Mouse (Mus musculus): ENCODE data around the gene Impg1. TPM values are rescaled to one million over a fixed set of nuclear protein-coding genes. Genes with fewer than 3 reads are reported as not detected.
A peak's percentile ranks its signal among the peaks of the same experiment; 100 is the strongest.

The Impg1 gene
- polyA plus RNA-seq, 1 experiment from 2014 or later: not detected

DNA sequence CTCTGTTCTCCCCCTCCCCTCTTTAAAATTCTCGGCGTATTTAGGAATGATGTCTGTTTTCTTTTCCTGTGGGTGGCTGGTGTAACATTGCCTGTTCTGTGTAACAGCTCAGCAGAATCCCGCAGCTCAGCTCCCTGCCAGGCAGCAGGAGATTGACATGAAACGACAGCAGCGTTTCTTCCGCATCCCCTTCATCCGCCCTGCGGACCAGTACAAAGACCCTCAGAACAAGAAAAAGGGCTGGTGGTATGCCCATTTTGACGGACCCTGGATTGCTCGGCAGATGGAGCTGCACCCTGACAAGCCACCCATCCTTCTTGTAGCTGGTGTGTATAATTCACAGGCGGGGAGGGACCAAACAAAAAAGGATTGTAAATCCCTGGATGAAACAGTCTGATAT lies 158.4 kb downstream of the Impg1 start:
- peak; percentile 88 for ATAC-seq (replicated peaks)
- H3K27me3 ChIP-seq: no peaks in the 10 kb centered on the region
- 25% methylated on average over 11 of the region's 11 CpGs for WGBS
- 0 out of 2 replicates have a peak, but pooled peaks cover 4% of the 10 kb centered on the region for H3K4me1 ChIP-seq
- no peaks in the 10 kb centered on the region for H3K36me3 ChIP-seq
- peak overlapping the region; percentile 46; the same call in 1 of the 2 replicates for H3K27ac ChIP-seq (replicated peaks)
- H3K9me3 ChIP-seq: no peaks in the 10 kb centered on the region
- H3K4me2 ChIP-seq (replicated peaks): peak overlapping the region; percentile 33
- H3K9ac ChIP-seq (replicated peaks): peak overlapping the region; percentile 26; the same call in 1 of the 2 replicates
- peak overlapping the region; percentile 32 for H3K4me3 ChIP-seq

DNA sequence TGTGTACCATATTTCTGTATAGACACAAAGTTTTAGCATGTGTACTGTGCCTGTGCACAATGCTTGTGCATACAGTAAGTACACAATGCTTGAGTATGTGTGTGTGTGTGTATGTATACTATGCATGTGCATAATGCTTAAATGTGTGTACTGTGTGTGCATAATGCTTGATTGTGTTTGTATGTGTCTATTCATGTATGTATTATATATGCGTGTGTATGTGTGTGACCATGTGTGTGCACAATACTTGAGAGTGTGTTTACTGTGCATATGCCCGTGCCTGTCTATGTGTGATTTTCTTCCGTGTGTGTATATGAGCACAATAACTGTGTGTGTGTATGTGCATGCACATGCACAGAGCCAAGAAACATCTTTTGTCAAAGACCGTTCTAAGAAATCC lies 158.9 kb downstream of the Impg1 start:
- 57% methylated on average over 4 of the region's 4 CpGs for WGBS
- H3K27me3 ChIP-seq: no peaks in the 10 kb centered on the region
- H3K4me1 ChIP-seq: 0 out of 2 replicates have a peak, but pooled peaks cover 4% of the 10 kb centered on the region
- H3K9me3 ChIP-seq: no peaks in the 10 kb centered on the region
- H3K4me3 ChIP-seq: peak overlapping the region; percentile 32
- no peaks in the 10 kb centered on the region for H3K36me3 ChIP-seq
- no peak overlapping the region for H3K27ac ChIP-seq (replicated peaks)
- 0 out of 2 replicates have a peak overlapping the region, but pooled peaks have one; percentile 26 for H3K9ac ChIP-seq (replicated peaks)
- ATAC-seq (replicated peaks): peak; percentile 68
- peak overlapping the region; percentile 33 for H3K4me2 ChIP-seq (replicated peaks)

DNA sequence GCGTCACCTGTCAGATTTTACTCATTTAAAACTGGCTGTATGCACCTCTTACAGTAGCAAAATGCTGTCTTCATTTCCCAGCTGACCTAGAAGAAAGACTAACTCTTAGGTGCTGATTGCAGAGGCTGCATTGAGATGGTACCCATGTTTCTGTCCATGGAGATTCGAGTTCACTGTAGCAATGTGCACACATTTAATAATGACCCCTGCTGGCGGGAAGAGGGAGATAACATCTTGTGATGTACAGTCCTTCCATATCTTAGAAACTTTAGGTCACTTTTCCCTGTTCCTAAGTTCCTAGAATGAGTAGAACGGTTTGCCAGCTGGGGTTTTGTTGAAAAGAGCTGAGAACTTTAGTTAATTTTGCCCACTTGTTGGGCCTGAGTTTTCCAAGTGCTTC lies 161.8 kb downstream of the Impg1 start:
- no peak overlapping the region for H3K27ac ChIP-seq (replicated peaks)
- no peaks in the 10 kb centered on the region for H3K27me3 ChIP-seq
- H3K4me1 ChIP-seq: 0 out of 2 replicates have a peak, but pooled peaks cover 4% of the 10 kb centered on the region
- no peak for ATAC-seq (replicated peaks)
- H3K4me2 ChIP-seq (replicated peaks): no peak overlapping the region
- H3K4me3 ChIP-seq: no peak overlapping the region
- no peaks in the 10 kb centered on the region for H3K36me3 ChIP-seq
- H3K9ac ChIP-seq (replicated peaks): no peak overlapping the region
- no peaks in the 10 kb centered on the region for H3K9me3 ChIP-seq
- 78% methylated on average over 4 of the region's 4 CpGs for WGBS

DNA sequence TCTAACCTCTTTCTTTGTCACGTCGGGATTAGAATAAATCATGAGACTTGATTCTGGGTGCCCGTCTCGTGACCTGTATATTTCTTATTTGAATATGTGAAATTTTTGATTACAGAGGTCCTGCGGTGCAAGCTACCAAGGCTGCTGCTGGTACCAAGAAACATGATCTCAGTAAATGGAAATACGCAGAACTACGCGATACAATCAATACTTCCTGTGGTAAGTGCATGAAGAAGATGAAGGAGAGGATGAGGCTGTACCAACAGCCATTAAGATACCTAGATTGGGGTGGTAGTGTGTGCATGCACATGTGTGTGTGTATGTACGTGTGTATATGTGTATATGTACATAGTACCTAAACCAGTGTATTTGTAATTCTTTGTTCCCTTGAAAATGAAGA lies 166.2 kb downstream of the Impg1 start:
- no peak for ATAC-seq (replicated peaks)
- H3K9ac ChIP-seq (replicated peaks): no peak overlapping the region
- H3K27ac ChIP-seq (replicated peaks): no peak overlapping the region
- H3K36me3 ChIP-seq: no peaks in the 10 kb centered on the region
- no peaks in the 10 kb centered on the region for H3K27me3 ChIP-seq
- H3K4me1 ChIP-seq: no peaks in the 10 kb centered on the region
- no peak overlapping the region for H3K4me2 ChIP-seq (replicated peaks)
- H3K9me3 ChIP-seq: no peaks in the 10 kb centered on the region
- 94% methylated on average over 9 of the region's 9 CpGs for WGBS
- H3K4me3 ChIP-seq: no peak overlapping the region

DNA sequence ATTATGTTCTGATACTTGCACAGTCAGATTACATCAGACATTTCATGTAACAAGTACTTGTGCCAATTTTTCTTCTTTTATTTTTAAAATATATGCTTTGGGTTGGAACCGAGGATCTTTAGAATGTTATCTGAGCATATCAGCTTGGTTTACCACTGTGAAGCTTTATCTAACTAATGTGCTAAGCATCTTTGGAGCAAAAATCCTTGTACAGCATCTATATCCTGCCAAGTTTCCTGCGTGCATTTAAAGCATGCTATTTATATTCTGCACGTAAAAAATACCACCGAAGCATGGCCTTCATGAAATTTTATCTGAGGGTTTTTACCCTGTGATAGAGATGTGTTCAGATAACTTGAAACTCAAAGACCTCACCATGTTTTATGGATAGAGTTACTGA lies 169.2 kb downstream of the Impg1 start:
- H3K9me3 ChIP-seq: no peaks in the 10 kb centered on the region
- no peak overlapping the region for H3K4me3 ChIP-seq
- H3K4me2 ChIP-seq (replicated peaks): no peak overlapping the region
- no peak for ATAC-seq (replicated peaks)
- no peak overlapping the region for H3K27ac ChIP-seq (replicated peaks)
- 76% methylated on average over 4 of the region's 4 CpGs for WGBS
- no peaks in the 10 kb centered on the region for H3K27me3 ChIP-seq
- H3K4me1 ChIP-seq: no peaks in the 10 kb centered on the region
- no peaks in the 10 kb centered on the region for H3K36me3 ChIP-seq
- no peak overlapping the region for H3K9ac ChIP-seq (replicated peaks)

DNA sequence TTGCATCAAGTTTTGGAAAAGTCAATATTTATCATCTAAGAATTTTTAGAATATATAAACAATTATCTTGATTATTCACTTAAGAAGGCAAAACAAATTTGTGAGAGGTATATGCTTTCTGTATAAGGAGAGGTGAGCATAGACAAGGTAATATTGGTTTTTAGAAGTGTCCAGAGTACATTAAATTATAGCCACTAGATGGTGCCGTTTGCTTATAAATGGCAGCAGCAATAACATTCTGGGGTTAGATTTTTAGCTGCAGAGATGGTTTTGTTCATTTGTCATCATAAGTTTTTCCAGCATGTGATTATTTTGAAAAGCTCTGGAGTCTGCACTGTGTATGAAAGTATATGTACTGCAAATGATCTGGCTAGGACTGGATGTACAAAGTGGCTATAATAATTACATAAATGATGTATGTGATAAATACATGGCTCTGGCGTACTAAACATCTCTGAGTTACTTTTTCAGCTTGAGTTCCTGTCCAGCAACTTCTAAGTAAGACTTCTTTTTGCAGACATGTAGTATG lies 172.2 kb downstream of the Impg1 start:
- Histone ChIP-seq H3K27me3 (no peaks in the 10 kb centered on the region), H3K4me1 (no peaks in the 10 kb centered on the region), H3K4me3 (no peak overlapping the region), H3K9ac (replicated peaks) (no peak overlapping the region), H3K9me3 (no peaks in the 10 kb centered on the region), H3K27ac (replicated peaks) (no peak overlapping the region), H3K36me3 (no peaks in the 10 kb centered on the region), H3K4me2 (replicated peaks) (no peak overlapping the region)
- ATAC-seq (replicated peaks): no peak
- 62% methylated on average over 2 of the region's 2 CpGs for WGBS

DNA sequence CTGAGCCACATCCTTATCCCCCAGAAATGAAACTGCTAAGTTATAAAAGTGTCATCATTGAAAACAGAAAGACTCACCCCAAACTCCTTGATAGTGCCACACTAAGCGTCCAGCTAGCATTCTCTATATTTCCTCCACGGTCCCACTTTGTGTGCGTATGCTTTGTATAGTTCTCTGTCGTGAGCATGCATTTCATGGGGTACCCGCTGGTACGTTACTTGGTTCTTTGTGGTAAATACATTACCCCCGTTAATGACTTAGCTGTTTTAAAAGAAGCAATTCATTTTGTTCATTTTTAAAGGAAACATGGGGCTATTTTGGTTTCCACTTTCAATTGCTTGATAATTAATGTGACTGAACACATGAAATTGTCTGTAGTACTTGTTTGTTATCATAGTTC lies 178.4 kb downstream of the Impg1 start:
- ATAC-seq (replicated peaks): no peak

DNA sequence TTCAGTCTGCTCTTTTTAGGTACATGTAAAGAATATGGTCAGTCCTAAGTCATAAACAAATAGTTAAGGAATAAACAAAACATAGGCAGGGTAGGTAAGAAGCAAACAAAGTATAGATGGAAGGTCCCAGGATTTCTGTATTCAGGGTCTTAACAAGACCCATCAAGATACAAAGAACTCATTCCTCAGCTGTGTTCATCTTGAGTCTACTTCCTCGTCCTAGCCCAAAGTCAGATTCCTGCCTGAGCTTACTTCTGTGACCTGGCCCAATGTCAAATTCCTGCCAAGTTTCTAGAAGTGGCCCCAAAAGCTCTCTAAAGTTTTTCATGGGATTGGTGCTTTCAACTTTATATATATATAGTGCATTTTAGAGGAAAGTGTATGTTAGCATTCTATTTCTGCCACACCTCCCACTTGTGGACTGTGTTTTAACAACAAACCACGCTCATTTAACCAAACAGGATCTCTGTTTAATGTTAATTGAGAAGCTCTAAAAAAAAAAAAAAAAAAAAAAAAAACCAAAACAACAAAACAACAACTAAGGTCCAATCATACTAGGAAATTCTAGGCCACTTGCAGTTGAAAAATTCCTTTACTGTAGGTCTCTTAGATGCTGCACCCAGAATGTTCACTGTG lies 180.6 kb downstream of the Impg1 start:
- H3K4me3 ChIP-seq: no peak overlapping the region
- WGBS: 77% methylated on average over 2 of the region's 2 CpGs
- H3K36me3 ChIP-seq: 0 out of 2 replicates have a peak, but pooled peaks cover 2% of the 10 kb centered on the region

More for the DNA sequence above, 178.4 kb downstream of the Impg1 start:
- Histone ChIP-seq H3K36me3 (0 out of 2 replicates have a peak, but pooled peaks cover 2% of the 10 kb centered on the region), H3K9ac (replicated peaks) (no peak overlapping the region), H3K4me3 (no peak overlapping the region), H3K27ac (replicated peaks) (no peak overlapping the region), H3K9me3 (no peaks in the 10 kb centered on the region), H3K4me1 (no peaks in the 10 kb centered on the region), H3K27me3 (no peaks in the 10 kb centered on the region), H3K4me2 (replicated peaks) (no peak overlapping the region)
- WGBS: 84% methylated on average over 7 of the region's 7 CpGs

DNA sequence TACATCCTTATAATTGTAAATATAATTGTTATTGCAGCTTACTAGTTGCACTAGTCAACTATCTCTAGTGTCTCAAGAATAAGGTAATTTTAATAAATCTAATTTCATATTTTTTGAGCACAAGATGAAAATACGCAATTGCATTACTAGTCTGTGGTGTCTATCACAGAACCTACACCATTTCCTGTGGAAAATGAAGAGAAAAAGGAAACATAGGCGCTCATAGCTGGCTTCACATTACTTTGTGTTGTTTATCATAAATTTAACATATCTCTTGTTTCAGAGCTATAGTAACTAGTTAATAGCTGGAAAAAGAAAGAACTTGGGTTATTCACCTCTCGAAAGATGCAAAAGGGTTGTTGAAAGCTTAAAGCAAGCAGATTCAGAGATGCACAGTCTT lies 182.9 kb downstream of the Impg1 start:
- no peak overlapping the region for H3K9ac ChIP-seq (replicated peaks)
- H3K27ac ChIP-seq (replicated peaks): no peak overlapping the region
- no peaks in the 10 kb centered on the region for H3K9me3 ChIP-seq
- H3K4me1 ChIP-seq: no peaks in the 10 kb centered on the region
- WGBS: 95% methylated on average over 3 of the region's 3 CpGs
- no peaks in the 10 kb centered on the region for H3K27me3 ChIP-seq
- no peak for ATAC-seq (replicated peaks)
- H3K36me3 ChIP-seq: 0 out of 2 replicates have a peak, but pooled peaks cover 2% of the 10 kb centered on the region
- H3K4me3 ChIP-seq: no peak overlapping the region
- H3K4me2 ChIP-seq (replicated peaks): no peak overlapping the region

More for the DNA sequence above, 180.6 kb downstream of the Impg1 start:
- H3K9me3 ChIP-seq: no peaks in the 10 kb centered on the region
- no peak overlapping the region for H3K9ac ChIP-seq (replicated peaks)
- H3K4me2 ChIP-seq (replicated peaks): no peak overlapping the region
- no peak for ATAC-seq (replicated peaks)
- no peaks in the 10 kb centered on the region for H3K27me3 ChIP-seq
- H3K4me1 ChIP-seq: no peaks in the 10 kb centered on the region
- no peak overlapping the region for H3K27ac ChIP-seq (replicated peaks)

DNA sequence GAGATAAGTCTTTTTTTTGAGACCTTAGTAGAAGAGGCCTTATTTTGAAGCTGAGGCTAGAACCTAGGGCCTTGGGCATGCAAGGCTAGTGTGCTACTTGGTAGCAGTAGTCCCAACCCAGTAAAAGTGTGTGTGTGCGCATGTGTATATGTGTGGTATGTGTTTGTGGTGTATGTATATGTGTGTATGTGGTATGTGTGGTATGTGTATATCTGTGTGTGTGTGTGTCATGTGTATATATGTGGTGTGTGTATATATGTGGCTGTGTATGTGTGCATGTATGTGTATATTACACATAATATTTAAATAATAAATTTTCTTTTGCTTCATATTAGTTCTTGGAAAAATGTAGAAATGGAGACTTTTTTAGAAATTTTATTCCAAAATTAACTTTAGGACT lies 184.6 kb downstream of the Impg1 start:
- 100% methylated on average over 1 of the region's 1 CpGs for WGBS
- Histone ChIP-seq H3K4me1 (no peaks in the 10 kb centered on the region), H3K9me3 (no peaks in the 10 kb centered on the region)

DNA sequence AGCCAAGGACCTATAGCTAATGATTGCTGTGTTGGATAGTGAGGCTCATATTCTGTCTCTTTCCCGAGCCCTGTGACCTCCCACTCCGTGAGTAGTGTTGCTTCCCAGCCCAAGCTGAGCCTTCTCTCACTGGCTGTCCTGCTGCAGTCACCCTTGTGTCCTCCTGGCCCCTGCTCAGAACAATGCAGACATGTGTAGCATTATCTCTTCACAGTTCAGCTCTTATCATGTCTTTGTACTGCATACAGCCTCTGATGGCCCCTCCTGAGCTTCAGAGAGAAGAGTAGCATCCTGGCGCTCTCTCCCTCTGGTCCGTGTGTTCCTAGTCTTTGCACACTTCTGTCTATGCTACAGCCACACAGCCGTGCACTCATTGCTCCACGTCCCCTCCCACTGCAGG lies 187.5 kb downstream of the Impg1 start:
- H3K27ac ChIP-seq (replicated peaks): no peak overlapping the region
- H3K4me3 ChIP-seq: no peak overlapping the region
- ATAC-seq (replicated peaks): no peak
- no peak overlapping the region for H3K9ac ChIP-seq (replicated peaks)
- H3K4me2 ChIP-seq (replicated peaks): no peak overlapping the region
- 79% methylated on average over 6 of the region's 6 CpGs for WGBS
- no peaks in the 10 kb centered on the region for H3K9me3 ChIP-seq
- H3K27me3 ChIP-seq: no peaks in the 10 kb centered on the region
- H3K4me1 ChIP-seq: 0 out of 2 replicates have a peak, but pooled peaks cover 7% of the 10 kb centered on the region
- no peaks in the 10 kb centered on the region for H3K36me3 ChIP-seq

More for the DNA sequence above, 184.6 kb downstream of the Impg1 start:
- Histone ChIP-seq H3K4me3 (no peak overlapping the region), H3K36me3 (0 out of 2 replicates have a peak, but pooled peaks cover 2% of the 10 kb centered on the region), H3K9ac (replicated peaks) (no peak overlapping the region), H3K27me3 (no peaks in the 10 kb centered on the region), H3K4me2 (replicated peaks) (no peak overlapping the region), H3K27ac (replicated peaks) (no peak overlapping the region)
- no peak for ATAC-seq (replicated peaks)

DNA sequence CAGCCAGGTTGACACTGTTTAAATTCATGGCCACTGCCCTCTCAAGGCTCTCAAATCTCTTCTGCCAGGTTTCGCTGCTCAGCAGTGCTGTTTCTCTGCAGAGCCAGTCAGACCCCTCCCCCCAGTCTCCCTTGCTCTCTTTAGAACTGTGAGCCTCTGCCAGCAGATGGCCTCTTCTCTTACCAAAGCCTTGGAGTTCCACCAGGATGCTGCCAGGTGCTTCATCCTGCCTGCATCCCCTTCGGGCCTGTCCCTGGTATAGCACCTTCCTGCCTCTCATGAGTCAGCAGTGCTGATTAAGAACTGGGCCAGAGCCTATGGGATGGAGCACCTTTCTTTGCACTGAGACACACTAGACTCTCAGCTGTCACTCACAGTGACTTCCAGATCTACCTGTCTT lies 188.1 kb downstream of the Impg1 start:
- no peak overlapping the region for H3K4me2 ChIP-seq (replicated peaks)
- no peaks in the 10 kb centered on the region for H3K27me3 ChIP-seq
- 50% methylated on average over 2 of the region's 2 CpGs for WGBS
- no peaks in the 10 kb centered on the region for H3K9me3 ChIP-seq
- no peak overlapping the region for H3K4me3 ChIP-seq
- 0 out of 2 replicates have a peak, but pooled peaks cover 12% of the 10 kb centered on the region for H3K4me1 ChIP-seq
- H3K9ac ChIP-seq (replicated peaks): no peak overlapping the region
- no peak overlapping the region for H3K27ac ChIP-seq (replicated peaks)
- no peak for ATAC-seq (replicated peaks)
- no peaks in the 10 kb centered on the region for H3K36me3 ChIP-seq

Data from forebrain, embryonic 15.5 days (tissue).